Mouse (Mus musculus): ENCODE data around the gene Exosc10. TPM values are rescaled to one million over a fixed set of nuclear protein-coding genes. Genes with fewer than 3 reads are reported as not detected.

Gene Exosc10
- polyA plus RNA-seq, 1 experiment: 29.2 TPM

DNA sequence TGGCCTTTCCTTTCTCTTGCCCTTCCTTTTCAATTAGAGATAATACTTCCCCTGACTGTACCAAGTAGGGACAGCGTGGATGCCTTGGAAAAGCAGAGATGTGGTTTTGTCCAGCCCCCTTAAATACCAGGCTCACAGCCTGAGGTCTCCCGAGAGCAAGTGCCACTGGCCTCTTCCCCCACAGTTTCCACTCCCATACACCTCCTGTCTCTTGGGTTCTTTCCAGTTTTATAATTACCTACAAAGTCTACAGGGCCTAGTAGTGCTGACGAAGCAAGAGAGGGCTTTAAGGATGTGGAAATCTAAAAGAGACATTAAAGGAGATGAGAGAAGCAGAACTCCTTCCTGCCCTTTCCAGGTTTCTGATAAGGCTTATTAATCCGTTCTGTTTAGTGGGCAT lies 40.4 kb upstream of the Exosc10 start:
- no peaks in the 10 kb centered on the region for H3K4me1 ChIP-seq (ENCODE audit: control insufficient read depth, insufficient read depth, insufficient read length)
- no peak overlapping the region for H3K4me3 ChIP-seq (ENCODE audit: extremely low read depth, insufficient read depth, insufficient read length)
- DNase-seq (ENCODE audit: low read depth in 1 of 2, low spot score in 2 of 2): no peak
- TF ChIP-seq POLR2A (IDR thresholded peaks at IDR 0.05; ENCODE audit: low read depth, low read length) (no peak), CTCF (IDR thresholded peaks at IDR 0.05; ENCODE audit: extremely low read depth, insufficient read depth, insufficient read length, insufficient replicate concordance) (no peak)
- H3K27ac ChIP-seq (ENCODE audit: insufficient read depth, low read length): no peak overlapping the region
- H3K36me3 ChIP-seq (ENCODE audit: control insufficient read depth, insufficient read depth, low read length): peaks cover 29% of the 10 kb centered on the region
- H3K27me3 ChIP-seq (ENCODE audit: control insufficient read depth, insufficient read depth, low read length): no peaks in the 10 kb centered on the region
- 84% methylated on average over 4 of the region's 4 CpGs for WGBS

DNA sequence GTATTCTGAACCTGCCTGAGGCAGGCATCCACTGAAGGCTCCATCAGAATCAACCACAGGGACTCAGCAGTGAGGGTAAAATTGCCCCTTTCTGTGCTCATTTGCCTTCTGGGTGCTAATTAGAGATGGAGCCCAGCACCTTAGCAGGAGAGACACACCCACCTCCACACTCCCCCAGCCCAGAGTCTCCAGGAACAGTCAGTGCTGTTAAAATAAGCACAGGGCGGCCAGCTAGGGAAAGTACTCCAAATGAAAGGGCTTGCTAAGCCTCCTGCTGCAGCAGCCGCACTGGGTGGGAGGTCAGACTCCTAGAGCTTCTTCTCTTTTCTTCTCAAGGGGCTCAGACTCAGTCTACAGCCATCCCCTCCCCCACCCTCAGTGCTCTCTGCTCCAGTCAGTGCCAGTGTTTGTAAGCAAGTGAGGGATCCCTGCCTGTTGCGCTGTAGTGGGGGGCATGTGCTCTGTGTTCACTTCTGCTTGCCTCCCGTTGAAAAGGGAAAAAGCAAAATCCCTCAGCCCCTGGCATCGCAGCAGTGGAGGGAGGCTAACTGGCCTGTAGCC lies 39.9 kb upstream of the Exosc10 start:
- no peak for DNase-seq (ENCODE audit: low read depth in 1 of 2, low spot score in 2 of 2)
- 90% methylated on average over 5 of the region's 5 CpGs for WGBS
- Histone ChIP-seq H3K27ac (ENCODE audit: insufficient read depth, low read length) (no peak overlapping the region), H3K4me1 (ENCODE audit: control insufficient read depth, insufficient read depth, insufficient read length) (no peaks in the 10 kb centered on the region), H3K27me3 (ENCODE audit: control insufficient read depth, insufficient read depth, low read length) (no peaks in the 10 kb centered on the region), H3K36me3 (ENCODE audit: control insufficient read depth, insufficient read depth, low read length) (peaks cover 31% of the 10 kb centered on the region), H3K4me3 (ENCODE audit: extremely low read depth, insufficient read depth, insufficient read length) (no peak overlapping the region)
- TF ChIP-seq CTCF (IDR thresholded peaks at IDR 0.05; ENCODE audit: extremely low read depth, insufficient read depth, insufficient read length, insufficient replicate concordance): no peak
- TF ChIP-seq POLR2A (IDR thresholded peaks at IDR 0.05; ENCODE audit: low read depth, low read length): no peak

- WGBS: 90% methylated on average over 7 of the region's 7 CpGs
- Histone ChIP-seq H3K36me3 (ENCODE audit: control insufficient read depth, insufficient read depth, low read length) (peaks cover 38% of the 10 kb centered on the region), H3K4me3 (ENCODE audit: extremely low read depth, insufficient read depth, insufficient read length) (no peak overlapping the region), H3K4me1 (ENCODE audit: control insufficient read depth, insufficient read depth, insufficient read length) (no peaks in the 10 kb centered on the region), H3K27me3 (ENCODE audit: control insufficient read depth, insufficient read depth, low read length) (no peaks in the 10 kb centered on the region), H3K27ac (ENCODE audit: insufficient read depth, low read length) (no peak overlapping the region)
- TF ChIP-seq POLR2A (IDR thresholded peaks at IDR 0.05; ENCODE audit: low read depth, low read length) (no peak), CTCF (IDR thresholded peaks at IDR 0.05; ENCODE audit: extremely low read depth, insufficient read depth, insufficient read length, insufficient replicate concordance) (no peak)
- DNase-seq (ENCODE audit: low read depth in 1 of 2, low spot score in 2 of 2): no peak
These were observed 34.7 kb upstream of the Exosc10 start for GRCm38 (mm10) chr4:148523538-148523937.

GRCm38 (mm10) chr4:148527158-148527910 lies 30.9 kb upstream of the Exosc10 start:
- Histone ChIP-seq H3K27ac (ENCODE audit: insufficient read depth, low read length) (no peak overlapping the region), H3K36me3 (ENCODE audit: control insufficient read depth, insufficient read depth, low read length) (peaks cover 39% of the 10 kb centered on the region), H3K4me1 (ENCODE audit: control insufficient read depth, insufficient read depth, insufficient read length) (no peaks in the 10 kb centered on the region), H3K27me3 (ENCODE audit: control insufficient read depth, insufficient read depth, low read length) (no peaks in the 10 kb centered on the region), H3K4me3 (ENCODE audit: extremely low read depth, insufficient read depth, insufficient read length) (no peak overlapping the region)
- no peak for DNase-seq (ENCODE audit: low read depth in 1 of 2, low spot score in 2 of 2)
- TF ChIP-seq POLR2A (IDR thresholded peaks at IDR 0.05; ENCODE audit: low read depth, low read length) (no peak), CTCF (IDR thresholded peaks at IDR 0.05; ENCODE audit: extremely low read depth, insufficient read depth, insufficient read length, insufficient replicate concordance) (no peak)
- 90% methylated on average over 10 of the region's 10 CpGs for WGBS

DNA sequence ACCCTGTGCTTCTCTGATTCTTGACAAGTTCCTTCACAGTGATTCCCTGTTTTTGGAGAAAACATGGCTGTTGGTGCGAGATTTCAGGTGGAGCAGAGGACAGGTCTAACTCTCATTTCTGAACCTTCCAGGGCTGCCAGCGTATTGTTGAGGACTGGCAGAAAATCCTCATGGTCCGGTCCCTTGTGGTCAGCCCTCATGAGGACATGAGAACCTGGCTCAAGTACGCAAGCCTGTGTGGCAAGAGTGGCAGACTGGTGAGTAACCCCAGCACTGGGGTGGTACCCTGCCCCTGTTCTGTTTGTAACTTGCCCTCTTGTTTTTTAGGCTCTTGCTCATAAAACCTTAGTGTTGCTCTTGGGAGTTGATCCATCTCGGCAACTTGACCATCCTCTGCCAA lies 27.9 kb upstream of the Exosc10 start:
- peaks cover 42% of the 10 kb centered on the region for H3K36me3 ChIP-seq (ENCODE audit: control insufficient read depth, insufficient read depth, low read length)
- H3K4me3 ChIP-seq (ENCODE audit: extremely low read depth, insufficient read depth, insufficient read length): no peak overlapping the region
- no peak for DNase-seq (ENCODE audit: low read depth in 1 of 2, low spot score in 2 of 2)
- H3K27me3 ChIP-seq (ENCODE audit: control insufficient read depth, insufficient read depth, low read length): no peaks in the 10 kb centered on the region
- no peak overlapping the region for H3K27ac ChIP-seq (ENCODE audit: insufficient read depth, low read length)
- 93% methylated on average over 5 of the region's 5 CpGs for WGBS
- TF ChIP-seq POLR2A (IDR thresholded peaks at IDR 0.05; ENCODE audit: low read depth, low read length) (no peak), CTCF (IDR thresholded peaks at IDR 0.05; ENCODE audit: extremely low read depth, insufficient read depth, insufficient read length, insufficient replicate concordance) (no peak)
- H3K4me1 ChIP-seq (ENCODE audit: control insufficient read depth, insufficient read depth, insufficient read length): no peaks in the 10 kb centered on the region

DNA sequence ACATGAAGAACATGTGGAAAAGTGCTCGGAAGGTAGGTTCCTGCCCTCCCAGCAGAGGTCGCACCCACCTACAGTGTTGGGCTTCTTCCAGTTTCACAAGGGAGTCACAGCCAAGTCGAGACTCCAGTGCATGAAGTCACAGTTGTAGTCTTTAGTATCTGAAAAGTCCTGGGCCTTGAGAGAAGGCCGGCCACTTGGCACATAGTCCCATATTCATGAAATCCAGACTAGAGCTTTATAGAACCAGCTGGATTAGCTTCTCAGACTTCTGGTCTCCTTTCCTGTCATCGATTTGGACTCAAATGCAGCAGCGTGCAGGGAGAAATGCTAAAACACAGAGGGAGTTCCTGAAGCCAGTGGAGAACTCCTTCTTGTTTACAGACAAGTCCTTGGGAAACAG lies 27.5 kb upstream of the Exosc10 start:
- no peaks in the 10 kb centered on the region for H3K4me1 ChIP-seq (ENCODE audit: control insufficient read depth, insufficient read depth, insufficient read length)
- TF ChIP-seq POLR2A (IDR thresholded peaks at IDR 0.05; ENCODE audit: low read depth, low read length) (no peak), CTCF (IDR thresholded peaks at IDR 0.05; ENCODE audit: extremely low read depth, insufficient read depth, insufficient read length, insufficient replicate concordance) (no peak)
- WGBS: 92% methylated on average over 6 of the region's 6 CpGs
- no peak overlapping the region for H3K4me3 ChIP-seq (ENCODE audit: extremely low read depth, insufficient read depth, insufficient read length)
- no peak for DNase-seq (ENCODE audit: low read depth in 1 of 2, low spot score in 2 of 2)
- no peaks in the 10 kb centered on the region for H3K27me3 ChIP-seq (ENCODE audit: control insufficient read depth, insufficient read depth, low read length)
- no peak overlapping the region for H3K27ac ChIP-seq (ENCODE audit: insufficient read depth, low read length)
- H3K36me3 ChIP-seq (ENCODE audit: control insufficient read depth, insufficient read depth, low read length): peaks cover 39% of the 10 kb centered on the region

- peaks cover 36% of the 10 kb centered on the region for H3K36me3 ChIP-seq (ENCODE audit: control insufficient read depth, insufficient read depth, low read length)
- H3K4me3 ChIP-seq (ENCODE audit: extremely low read depth, insufficient read depth, insufficient read length): no peak overlapping the region
- no peaks in the 10 kb centered on the region for H3K27me3 ChIP-seq (ENCODE audit: control insufficient read depth, insufficient read depth, low read length)
- 96% methylated on average over 4 of the region's 4 CpGs for WGBS
- H3K4me1 ChIP-seq (ENCODE audit: control insufficient read depth, insufficient read depth, insufficient read length): no peaks in the 10 kb centered on the region
- H3K27ac ChIP-seq (ENCODE audit: insufficient read depth, low read length): no peak overlapping the region
- no peak for DNase-seq (ENCODE audit: low read depth in 1 of 2, low spot score in 2 of 2)
- TF ChIP-seq CTCF (IDR thresholded peaks at IDR 0.05; ENCODE audit: extremely low read depth, insufficient read depth, insufficient read length, insufficient replicate concordance): no peak
- TF ChIP-seq POLR2A (IDR thresholded peaks at IDR 0.05; ENCODE audit: low read depth, low read length): no peak
These were observed 26.9 kb upstream of the Exosc10 start for GRCm38 (mm10) chr4:148531341-148531740.
